Mouse (Mus musculus) CH12.LX (cell line): ENCODE results near the gene Foxp1. TPM values are rescaled to one million over a fixed set of nuclear protein-coding genes. Genes with fewer than 3 reads are reported as not detected.

ENCODE experiments used
- DNase-seq: peaks from one replicate; pipeline ENCODE4 v3.0.0-alpha.2; 2013; ENCODE audit errors: extremely low read depth
- H3K27ac ChIP-seq: 2 replicates; pipeline ENCODE4 v1.5.1; 2012; ENCODE audit warnings: low read depth, mild to moderate bottlenecking, control low read depth, moderate library complexity; ENCODE audit not compliant: insufficient read depth
- H3K27me3 ChIP-seq: replicated peaks from 2 replicates; pipeline ENCODE3; 2012; ENCODE audit warnings: inconsistent platforms
- H3K36me3 ChIP-seq, 2 experiments: replicated peaks in 1 of 2; 2 replicates each; pipeline versions ENCODE3 to v1.6.1; 2012; ENCODE audit warnings: inconsistent platforms in 1 of 2, low read length in 1 of 2, mild to moderate bottlenecking in 1 of 2, mixed read lengths in 1 of 2, moderate library complexity in 1 of 2; ENCODE audit not compliant: control insufficient read depth in 1 of 2, insufficient read depth in 1 of 2
- H3K4me1 ChIP-seq, 2 experiments: 2 replicates each; pipeline ENCODE4 v1.6.1; 2012; ENCODE audit warnings: inconsistent platforms in 1 of 2, moderate library complexity in 1 of 2; ENCODE audit not compliant: insufficient read depth in 2 of 2, control insufficient read depth in 1 of 2
- H3K4me2 ChIP-seq: 2 replicates; pipeline ENCODE4 v1.6.1; 2012; ENCODE audit warnings: low read depth, mild to moderate bottlenecking, control low read depth; ENCODE audit not compliant: poor library complexity, insufficient read depth, severe bottlenecking
- H3K4me3 ChIP-seq, 3 experiments: fragments of 150-350 bp in 1 of 3; sonication (generic) in 1 of 3; replicated peaks in 1 of 3; 2 replicates each; pipeline versions ENCODE3 to v1.5.1; 2011 to 2012; ENCODE audit warnings: low read depth in 2 of 3, low read length in 2 of 3, mild to moderate bottlenecking in 2 of 3, moderate library complexity in 2 of 3, control low read depth in 1 of 3, improper control_type of control experiment in 1 of 3, inconsistent platforms in 1 of 3, mixed read lengths in 1 of 3; ENCODE audit not compliant: poor library complexity in 1 of 3
- H3K79me2 ChIP-seq: replicated peaks from 2 replicates; pipeline ENCODE4 v1.6.1; 2012; ENCODE audit warnings: mild to moderate bottlenecking, moderate library complexity; ENCODE audit not compliant: control insufficient read depth, poor library complexity, insufficient read depth, severe bottlenecking; ENCODE audit errors: extremely low read depth
- H3K9ac ChIP-seq: 2 replicates; pipeline ENCODE4 v1.6.1; 2012; ENCODE audit warnings: low read depth, mild to moderate bottlenecking, control low read depth, moderate library complexity; ENCODE audit not compliant: insufficient read depth
- H3K9me3 ChIP-seq: replicated peaks from 2 replicates; pipeline ENCODE3; 2012; ENCODE audit warnings: low read length, inconsistent platforms, mixed read lengths
- BHLHE40 ChIP-seq: IDR thresholded peaks from 2 replicates; pipeline ENCODE4 v1.6.1; 2011; ENCODE audit warnings: mild to moderate bottlenecking, low read depth, low read length, improper control_type of control experiment
- CHD1 ChIP-seq: IDR thresholded peaks from 2 replicates; pipeline ENCODE4 v1.6.1; 2012; ENCODE audit warnings: low read depth, low read length, improper control_type of control experiment, inconsistent platforms
- CTCF ChIP-seq, 2 experiments: IDR thresholded peaks in 1 of 2; conservative IDR thresholded peaks in 1 of 2; 2 replicates each; pipeline ENCODE4 v1.5.1; 2011 to 2012; ENCODE audit warnings: low read depth in 2 of 2, low read length in 2 of 2, improper control_type of control experiment in 1 of 2, inconsistent platforms in 1 of 2, mild to moderate bottlenecking in 1 of 2, moderate library complexity in 1 of 2
- E2F4 ChIP-seq: IDR thresholded peaks from 2 replicates; pipeline ENCODE4 v1.6.1; 2011; ENCODE audit warnings: low read depth, low read length, improper control_type of control experiment; ENCODE audit not compliant: insufficient replicate concordance
- ELF1 ChIP-seq: IDR thresholded peaks from 2 replicates; pipeline ENCODE4 v1.6.1; 2014; ENCODE audit warnings: low read depth, mild to moderate bottlenecking, inconsistent platforms, low read length, improper control_type of control experiment
- GABPA ChIP-seq: IDR thresholded peaks from 2 replicates; pipeline ENCODE4 v1.6.1; 2012; ENCODE audit warnings: low read depth, low read length, improper control_type of control experiment, inconsistent platforms; ENCODE audit not compliant: insufficient replicate concordance
- HCFC1 ChIP-seq: IDR thresholded peaks from 2 replicates; pipeline ENCODE4 v1.6.1; 2012; ENCODE audit warnings: low read depth, mild to moderate bottlenecking, inconsistent platforms, low read length, improper control_type of control experiment
- IRF4 ChIP-seq: IDR thresholded peaks from 2 replicates; pipeline ENCODE4 v1.6.1; 2014; ENCODE audit warnings: low read depth, mild to moderate bottlenecking, inconsistent platforms, low read length, improper control_type of control experiment
- JUN ChIP-seq: IDR thresholded peaks from 2 replicates; pipeline ENCODE4 v1.6.1; 2011; ENCODE audit warnings: low read depth, mild to moderate bottlenecking, low read length, improper control_type of control experiment, moderate library complexity; ENCODE audit not compliant: insufficient read depth
- JUND ChIP-seq: conservative IDR thresholded peaks from 2 replicates; pipeline ENCODE4 v1.6.1; 2011; ENCODE audit warnings: low read depth, low read length, improper control_type of control experiment
- KAT2A ChIP-seq: IDR thresholded peaks from 2 replicates; pipeline ENCODE4 v1.6.1; 2012; ENCODE audit warnings: low read length, improper control_type of control experiment, inconsistent platforms; ENCODE audit not compliant: insufficient replicate concordance
- MAFK ChIP-seq: IDR thresholded peaks from 2 replicates; pipeline ENCODE4 v1.6.1; 2011; ENCODE audit warnings: low read length, improper control_type of control experiment; ENCODE audit not compliant: insufficient replicate concordance
- MAZ ChIP-seq: IDR thresholded peaks from 2 replicates; pipeline ENCODE4 v1.6.1; 2012; ENCODE audit warnings: low read depth, mild to moderate bottlenecking, inconsistent platforms, low read length, improper control_type of control experiment, moderate library complexity
- MXI1 ChIP-seq: IDR thresholded peaks from 2 replicates; pipeline ENCODE4 v1.6.1; 2011; ENCODE audit warnings: mild to moderate bottlenecking, low read depth, low read length, improper control_type of control experiment
- MYC ChIP-seq: IDR thresholded peaks from 2 replicates; pipeline ENCODE4 v1.6.1; 2011; ENCODE audit warnings: low read depth, mild to moderate bottlenecking, improper control_type of control experiment, low read length
- NELFE ChIP-seq: IDR thresholded peaks from 2 replicates; pipeline ENCODE4 v1.6.1; 2011; ENCODE audit warnings: low read depth, low read length, improper control_type of control experiment
- NRF1 ChIP-seq: IDR thresholded peaks from 2 replicates; pipeline ENCODE4 v1.6.1; 2014; ENCODE audit warnings: low read depth, mild to moderate bottlenecking, inconsistent platforms, low read length, improper control_type of control experiment, moderate library complexity
- POLR2A ChIP-seq: IDR thresholded peaks from 2 replicates; pipeline ENCODE4 v1.6.1; 2011; ENCODE audit warnings: low read depth, mild to moderate bottlenecking, improper control_type of control experiment, low read length
- POLR2AphosphoS2 ChIP-seq: IDR thresholded peaks from 2 replicates; pipeline ENCODE4 v1.6.1; 2011; ENCODE audit warnings: low read depth, low read length, improper control_type of control experiment
- SMC3 ChIP-seq: IDR thresholded peaks from 2 replicates; pipeline ENCODE4 v1.6.1; 2011; ENCODE audit warnings: low read depth, low read length, improper control_type of control experiment
- TBP ChIP-seq: conservative IDR thresholded peaks from 2 replicates; pipeline ENCODE4 v1.6.1; 2011; ENCODE audit warnings: low read depth, low read length, improper control_type of control experiment
- TCF12 ChIP-seq: IDR thresholded peaks from 2 replicates; pipeline ENCODE4 v1.6.1; 2014; ENCODE audit warnings: low read depth, mild to moderate bottlenecking, inconsistent platforms, low read length, improper control_type of control experiment
- ZKSCAN1 ChIP-seq: IDR thresholded peaks from 2 replicates; pipeline ENCODE4 v1.6.1; 2012; ENCODE audit warnings: low read depth, inconsistent platforms, low read length, improper control_type of control experiment, borderline replicate concordance
- ZNF384 ChIP-seq: IDR thresholded peaks from 2 replicates; pipeline ENCODE4 v1.6.1; 2012; ENCODE audit warnings: low read depth, low read length, improper control_type of control experiment, inconsistent platforms
- dilution Hi-C: fragments of 300-500 bp; cut with MboI; formaldehyde crosslinking; loops from 2 replicates; pipeline ENCODE4 v1.14.3; 2020; ENCODE audit warnings: low sequenced_read_pairs; ENCODE audit not compliant: extremely low pct_unique_long_range_greater_than_20kb, extremely low pct_ligation_motif_present
- in situ Hi-C: fragments of 300-500 bp; cut with MboI; formaldehyde crosslinking; loops from 3 replicates; pipeline ENCODE4 v1.14.3; 2019; ENCODE audit warnings: low sequenced_read_pairs, low pct_ligation_motif_present, low pct_unique_long_range_greater_than_20kb, mixed read lengths
- polyA plus RNA-seq: library from polyadenylated mRNA; unstranded; fragments of >175 nt; gene quantifications from 2 replicates; pipeline ENCODE4 v1.2.1, GENCODE M21; 2012; ENCODE audit warnings: low read depth; ENCODE audit not compliant: insufficient read length
- total RNA-seq, 2 experiments: library from RNA; depleted of rRNA; stranded (reverse); fragments of 300-350 nt in 1 of 2; fragments of >200 nt in 1 of 2; gene quantifications; 2 replicates each; pipeline ENCODE4 v1.2.3; 2012 to 2014

The Foxp1 gene
- total and polyA plus RNA-seq, 3 experiments, result 66.5 to 105 (median 87.4) TPM

GRCm38 (mm10) chr6:99146400-99146905, 376.1 kb downstream of the Foxp1 start:
- Histone ChIP-seq H3K36me3 (peaks cover 6% of the 10 kb centered on the region in 2 experiments), H3K4me1 (peaks cover 3 to 4% of the 10 kb centered on the region in 2 experiments; a peak in 3 of 4 replicates), H3K27me3 (no peaks in the 10 kb centered on the region), H3K79me2 (no peaks in the 10 kb centered on the region; the same call in 1 of the 2 replicates), H3K4me2 (no peak overlapping the region), H3K9ac (no peak overlapping the region), H3K4me3 (no peak overlapping the region)
- DNase-seq, result no peak
- in situ Hi-C loops, result no loop called here
- dilution Hi-C loops, result no loop called here
- TF ChIP-seq POLR2AphosphoS2 (no peak), BHLHE40 (no peak), NRF1 (no peak), JUND (no peak), MAZ (no peak), IRF4 (no peak), ZKSCAN1 (no peak), MYC (no peak), TBP (no peak), CHD1 (no peak), JUN (no peak)
- TF ChIP-seq, all 38 proteins: peak for 0
- H3K27ac ChIP-seq, result no peak overlapping the region
- no peaks in the 10 kb centered on the region for H3K9me3 ChIP-seq

GRCm38 (mm10) chr6:99145033-99145432, 377.5 kb downstream of the Foxp1 start:
- Histone ChIP-seq H3K27ac (no peak overlapping the region), H3K9me3 (no peaks in the 10 kb centered on the region), H3K4me1 (peaks cover 6 to 11% of the 10 kb centered on the region in 2 experiments; a peak in 3 of 4 replicates), H3K4me2 (no peak overlapping the region), H3K79me2 (no peaks in the 10 kb centered on the region; the same call in 1 of the 2 replicates), H3K4me3 (no peak overlapping the region), H3K36me3 (peaks cover 4 to 9% of the 10 kb centered on the region in 2 experiments), H3K27me3 (no peaks in the 10 kb centered on the region), H3K9ac (no peak overlapping the region)
- dilution Hi-C loops, result no loop called here
- no peak for TF ChIP-seq SMC3
- TF ChIP-seq E2F4, result no peak
- no peak for TF ChIP-seq HCFC1
- TF ChIP-seq POLR2AphosphoS2, result no peak
- TF ChIP-seq ZNF384, result no peak
- no peak for TF ChIP-seq MAFK
- no peak for TF ChIP-seq MXI1
- TF ChIP-seq ELF1, result no peak
- no peak for TF ChIP-seq CTCF (conservative IDR thresholded peaks at IDR 0.05 in 1 of 2, IDR thresholded peaks at IDR 0.05 in 1 of 2; ENCODE audit: low read depth in 2 of 2, low read length in 2 of 2)
- TF ChIP-seq KAT2A, result no peak
- TF ChIP-seq NRF1, result no peak
- no peak for TF ChIP-seq NELFE
- TF ChIP-seq TCF12, result no peak
- TF ChIP-seq POLR2A, result no peak
- no peak for TF ChIP-seq JUN
- no peak for TF ChIP-seq GABPA
- no peak for DNase-seq
- in situ Hi-C loops, result no loop called here
